In genomic region chr4:117977371-117977770, GRCm38 (mm10) we compare ENCODE assay signal across 30 mouse cellular contexts. TPM values are rescaled to one million over a fixed set of nuclear protein-coding genes. Genes with fewer than 3 reads are reported as not detected.
A peak's percentile ranks its signal among the peaks of the same experiment; 100 is the strongest.
DNase-seq lines count a peak whose midpoint lies in the region; ATAC-seq lines count a peak whose summit lies in the region.
"Had no signal": no experiment of that assay in that cellular context is flagged by ENCODE, and none has a peak within 500 bp of the region (broad histone marks: within the 10 kb centered on the region; RNA-seq: fewer than 3 reads in every experiment).

No protein-coding gene starts in this region.

- no peaks in the 10 kb centered on the region for H3K27me3 ChIP-seq in heart, embryonic 13.5 days (replicated peaks)
- H3K27me3 ChIP-seq in hindbrain, embryonic 10.5 days (ENCODE audit: insufficient read depth, poor library complexity, severe bottlenecking) = no peaks in the 10 kb centered on the region
- H3K27me3 ChIP-seq in hindbrain, embryonic 13.5 days = no peaks in the 10 kb centered on the region
- no peaks in the 10 kb centered on the region for H3K27me3 ChIP-seq in limb, embryonic 10.5 days (ENCODE audit: low read depth, poor library complexity, severe bottlenecking)
- H3K27me3 ChIP-seq in stomach, embryonic 16.5 days (ENCODE audit: control insufficient read depth, insufficient read depth, low read length) = no peaks in the 10 kb centered on the region
- H3K27me3 ChIP-seq: forebrain, embryonic 12.5 days; hindbrain, embryonic 12.5 days; midbrain, embryonic 13.5 days had no signal

- WGBS in heart, embryonic 13.5 days = 39% methylated on average over 9 of the region's 9 CpGs
- WGBS in hindbrain, embryonic 10.5 days = 80% methylated on average over 9 of the region's 9 CpGs
- 84% methylated on average over 9 of the region's 9 CpGs for WGBS in hindbrain, embryonic 13.5 days
- whole genome bisulfite sequencing in limb, embryonic 10.5 days = 78% methylated on average over 9 of the region's 9 CpGs
- 74% methylated on average over 9 of the region's 9 CpGs for WGBS in stomach, embryonic 16.5 days

- no peak for ATAC-seq in heart, embryonic 13.5 days (ENCODE audit: extremely low read depth, insufficient number of reproducible peaks, low FRiP score, low TSS enrichment)
- no peak for ATAC-seq in hindbrain, embryonic 13.5 days (ENCODE audit: low FRiP score)
- 0 out of 2 replicates have a peak, but pooled peaks have one; percentile 11 for ATAC-seq in stomach, embryonic 16.5 days (ENCODE audit: insufficient read depth, low FRiP score)
- ATAC-seq: activated CD4-positive, CD25-positive, alpha-beta regulatory T cell, adult 4 months; forebrain, postnatal 0 days; intestine, embryonic 16.5 days; lung, postnatal 0 days; midbrain, embryonic 13.5 days had no signal

- peak overlapping the region; percentile 69 for H3K27ac ChIP-seq in heart, embryonic 13.5 days (replicated peaks)
- H3K27ac ChIP-seq in hindbrain, embryonic 10.5 days = 0 out of 2 replicates have a peak overlapping the region, but pooled peaks have one; percentile 5
- no peak overlapping the region for H3K27ac ChIP-seq in hindbrain, embryonic 13.5 days
- 0 out of 2 replicates have a peak overlapping the region, but pooled peaks have one; percentile 8 for H3K27ac ChIP-seq in limb, embryonic 10.5 days
- no peak overlapping the region for H3K27ac ChIP-seq in stomach, embryonic 16.5 days (ENCODE audit: low read length)
- H3K27ac ChIP-seq: forebrain, embryonic 12.5 days; hindbrain, embryonic 12.5 days; macrophage; midbrain, embryonic 13.5 days had no signal

- DNase-seq in heart, postnatal 4 days = no peak
- DNase-seq in hindbrain, embryonic 10.5 days (ENCODE audit: low spot score) = no peak
- DNase-seq in limb, embryonic 10.5 days (ENCODE audit: low spot score) = no peak
- DNase-seq in right cerebral cortex, postnatal 4 days = no peak
- DNase-seq: adrenal gland, adult 2 months; adrenal gland, postnatal 36 days; B cell, adult 2 months; cerebellum, adult 18-20 months; cerebellum, postnatal 10 days; forebrain, postnatal 0 days; gastrocnemius, postnatal 14 days; kidney, adult 8-10 months; kidney, postnatal 10 days; layer of hippocampus, adult 9-11 months; lung, adult 18-20 months; thymus, adult 18-20 months; thymus, postnatal 25 days had no signal

- H3K4me2 ChIP-seq in heart, embryonic 13.5 days = peak overlapping the region; percentile 52
- H3K4me2 ChIP-seq in hindbrain, embryonic 13.5 days = no peak overlapping the region
- H3K4me2 ChIP-seq in stomach, embryonic 16.5 days (ENCODE audit: low read depth, low read length) = no peak overlapping the region
- H3K4me2 ChIP-seq: forebrain, embryonic 12.5 days; hindbrain, embryonic 12.5 days; liver, embryonic 11.5 days; midbrain, embryonic 13.5 days had no signal

- H3K9me3 ChIP-seq in heart, embryonic 13.5 days = no peaks in the 10 kb centered on the region
- H3K9me3 ChIP-seq in hindbrain, embryonic 10.5 days = no peaks in the 10 kb centered on the region
- no peaks in the 10 kb centered on the region for H3K9me3 ChIP-seq in hindbrain, embryonic 13.5 days
- H3K9me3 ChIP-seq in limb, embryonic 10.5 days (replicated peaks) = no peaks in the 10 kb centered on the region
- no peaks in the 10 kb centered on the region for H3K9me3 ChIP-seq in stomach, embryonic 16.5 days (replicated peaks; ENCODE audit: control insufficient read depth, low read length)
- H3K9me3 ChIP-seq: forebrain, embryonic 12.5 days; hindbrain, embryonic 12.5 days; midbrain, embryonic 13.5 days had no signal

- H3K9ac ChIP-seq in heart, embryonic 13.5 days = peak overlapping the region; percentile 63
- H3K9ac ChIP-seq in hindbrain, embryonic 13.5 days = no peak overlapping the region
- H3K9ac ChIP-seq in stomach, embryonic 16.5 days (ENCODE audit: low read length) = no peak overlapping the region
- H3K9ac ChIP-seq: forebrain, embryonic 12.5 days; forebrain, postnatal 0 days; hindbrain, embryonic 12.5 days; midbrain, embryonic 13.5 days had no signal

- H3K4me1 ChIP-seq in heart, embryonic 13.5 days = peaks cover 56% of the 10 kb centered on the region
- H3K4me1 ChIP-seq in hindbrain, embryonic 10.5 days (replicated peaks) = peaks cover 12% of the 10 kb centered on the region
- H3K4me1 ChIP-seq in hindbrain, embryonic 13.5 days (replicated peaks) = peaks cover 5% of the 10 kb centered on the region; the same call in 1 of the 2 replicates
- peaks cover 32% of the 10 kb centered on the region for H3K4me1 ChIP-seq in limb, embryonic 10.5 days
- peaks cover 34% of the 10 kb centered on the region for H3K4me1 ChIP-seq in stomach, embryonic 16.5 days (ENCODE audit: control insufficient read depth, insufficient read depth, low read length)
- H3K4me1 ChIP-seq: forebrain, embryonic 12.5 days; hindbrain, embryonic 12.5 days; midbrain, embryonic 13.5 days had no signal

- peak overlapping the region; percentile 21; the same call in 1 of the 2 replicates for H3K4me3 ChIP-seq in heart, embryonic 13.5 days
- no peak overlapping the region for H3K4me3 ChIP-seq in hindbrain, embryonic 10.5 days
- H3K4me3 ChIP-seq in hindbrain, embryonic 13.5 days = no peak overlapping the region
- no peak overlapping the region for H3K4me3 ChIP-seq in limb, embryonic 10.5 days
- H3K4me3 ChIP-seq in stomach, embryonic 16.5 days (replicated peaks; ENCODE audit: low read length) = no peak overlapping the region
- H3K4me3 ChIP-seq: forebrain, embryonic 12.5 days; hindbrain, embryonic 12.5 days; midbrain, embryonic 13.5 days had no signal

- H3K36me3 ChIP-seq in heart, embryonic 13.5 days = no peaks in the 10 kb centered on the region
- H3K36me3 ChIP-seq in hindbrain, embryonic 10.5 days = no peaks in the 10 kb centered on the region
- H3K36me3 ChIP-seq in hindbrain, embryonic 13.5 days = no peaks in the 10 kb centered on the region
- H3K36me3 ChIP-seq in limb, embryonic 10.5 days = no peaks in the 10 kb centered on the region
- H3K36me3 ChIP-seq in stomach, embryonic 16.5 days (ENCODE audit: control insufficient read depth, insufficient read depth, low read length) = no peaks in the 10 kb centered on the region
- H3K36me3 ChIP-seq: forebrain, embryonic 12.5 days; hindbrain, embryonic 12.5 days; midbrain, embryonic 13.5 days had no signal

RNA-seq across cellular contexts. Expression of gene Artn, which starts 47.8 kb away (rescaled TPM):
- 0.66 and 0.98 TPM in 2 replicates for polyA plus RNA-seq in heart, embryonic 13.5 days (2015; fragmentation: Nextera tagmentation; extraction: Ambion mirVana)
- total RNA-seq in heart, postnatal 4 days (2021) = under 1 TPM; 0.67 to 0.72 TPM
- 1.4 and 1.8 TPM in 2 replicates for polyA plus RNA-seq in hindbrain, embryonic 10.5 days (2016; fragmentation: Nextera tagmentation; extraction: Ambion mirVana)
- polyA plus RNA-seq in hindbrain, embryonic 13.5 days (2015; fragmentation: Nextera tagmentation; extraction: Ambion mirVana) = 0.78 and 0.84 TPM in 2 replicates
- 6.5 and 13.5 TPM in 2 replicates for polyA plus RNA-seq in limb, embryonic 10.5 days (2016; fragmentation: Nextera tagmentation; extraction: Ambion mirVana)
- 5.3 and 7.8 TPM in 2 replicates for polyA plus RNA-seq in stomach, embryonic 16.5 days (2015; fragmentation: Nextera tagmentation; extraction: Ambion mirVana)
- total RNA-seq: granulocyte monocyte progenitor cell, adult 5-6 weeks; megakaryocyte-erythroid progenitor cell, adult 5-6 weeks had no signal
- polyA plus RNA-seq: activated CD4-positive, CD25-positive, alpha-beta regulatory T cell, adult 4 months; macrophage had no signal

Comparison
In these comparisons a context has a peak if more than half of its experiments do, and no peak if none do; other contexts are left out.
1. H3K27ac ChIP-seq: peak in heart, embryonic 13.5 days (single experiment), hindbrain, embryonic 10.5 days (single experiment) and limb, embryonic 10.5 days (single experiment); none in hindbrain, embryonic 13.5 days (single experiment) and stomach, embryonic 16.5 days (single experiment).